Mouse (Mus musculus) kidney, adult 2 months (tissue): Measurements from ENCODE around the gene Celsr1.

Experiments used
- CTCF ChIP-seq: fragments of 200-500 bp; conservative IDR thresholded peaks from 2 replicates; pipeline ENCODE4 v1.5.1; 2011; ENCODE audit warnings: low read depth, mild to moderate bottlenecking, control low read depth, low read length, moderate library complexity, mixed read lengths; ENCODE audit not compliant: insufficient read depth, insufficient read length
- POLR2A ChIP-seq: fragments of 200-500 bp; IDR thresholded peaks from one replicate; pipeline ENCODE4 v1.6.1; 2011; ENCODE audit warnings: low read depth, low read length, control low read depth

DNA sequence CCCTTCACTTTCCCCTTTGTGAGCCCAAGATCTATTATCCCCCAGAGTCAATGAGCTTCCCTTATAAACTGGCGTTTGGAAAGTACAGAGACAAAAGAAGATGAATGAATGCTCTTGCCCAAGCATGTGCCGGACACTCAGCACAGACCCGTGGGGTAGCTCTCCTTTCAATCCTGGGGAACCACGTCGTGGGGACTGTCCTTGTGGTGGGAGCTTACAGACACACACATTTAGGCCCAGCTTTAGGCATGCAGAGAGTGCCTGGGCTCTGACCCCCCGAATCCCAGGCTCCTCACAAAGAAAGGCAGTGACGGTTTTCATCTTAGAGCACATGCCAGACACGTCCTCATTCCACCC is 113.7 kb downstream of the Celsr1 start:
- TF ChIP-seq CTCF = no peak
- no peak for TF ChIP-seq POLR2A
